Mouse (Mus musculus) kidney, adult 2 months (tissue): ENCODE results near the gene Traf3ip1. TPM values are rescaled to one million over a fixed set of nuclear protein-coding genes. Genes with fewer than 3 reads are reported as not detected.

Source experiments
- DNase-seq: peaks from one replicate; pipeline ENCODE4 v3.0.0; 2021
- H3K27ac ChIP-seq: fragments of 200-500 bp; 2 replicates; pipeline ENCODE4 v1.5.1; 2012; ENCODE audit warnings: low read depth, low read length, control low read depth, inconsistent platforms; ENCODE audit not compliant: insufficient read depth
- H3K27me3 ChIP-seq: fragments of 200-500 bp; replicated peaks from 2 replicates; pipeline ENCODE4 v1.6.1; 2012; ENCODE audit warnings: mild to moderate bottlenecking, moderate library complexity, low read length, inconsistent platforms; ENCODE audit not compliant: control insufficient read depth, insufficient read depth
- H3K36me3 ChIP-seq: fragments of 200-500 bp; 2 replicates; pipeline ENCODE4 v1.6.1; 2012; ENCODE audit warnings: mild to moderate bottlenecking, moderate library complexity, low read length, inconsistent platforms; ENCODE audit not compliant: control insufficient read depth, insufficient read depth
- H3K4me1 ChIP-seq: fragments of 200-500 bp; 2 replicates; pipeline ENCODE4 v1.6.1; 2011; ENCODE audit warnings: low read length; ENCODE audit not compliant: control insufficient read depth, insufficient read depth
- H3K4me3 ChIP-seq: fragments of 200-500 bp; 2 replicates; pipeline ENCODE4 v1.5.1; 2011; ENCODE audit warnings: mild to moderate bottlenecking, low read depth, low read length, control low read depth; ENCODE audit not compliant: insufficient read depth
- CTCF ChIP-seq: fragments of 200-500 bp; conservative IDR thresholded peaks from 2 replicates; pipeline ENCODE4 v1.5.1; 2011; ENCODE audit warnings: low read depth, mild to moderate bottlenecking, control low read depth, low read length, moderate library complexity, mixed read lengths; ENCODE audit not compliant: insufficient read depth, insufficient read length
- POLR2A ChIP-seq: fragments of 200-500 bp; IDR thresholded peaks from one replicate; pipeline ENCODE4 v1.6.1; 2011; ENCODE audit warnings: low read depth, low read length, control low read depth
- WGBS: fragments of 180-500 bp; shearing (Covaris S2); methylation state at CpG from one replicate; pipeline ENCODE4 v1.1.7; 2018; 5-methylcytosine and 5-hydroxymethylcytosine counted together
- polyA plus RNA-seq: library from polyadenylated mRNA; depleted of rRNA; stranded (reverse); fragments of >200 nt; gene quantifications from 2 replicates; pipeline ENCODE4 v1.2.3, GENCODE M21; 2012; rRNA removed

Traf3ip1 gene
- polyA plus RNA-seq, result 9.8 and 11.2 TPM in 2 replicates

GRCm38 (mm10) chr1:91494457-91495140 is at the start of gene Traf3ip1:
Gene Traf3ip1 (plus strand): TSS chr1:91494647.
- Histone ChIP-seq H3K4me3 (peak within 1 kb of the TSS; percentile 68), H3K27ac (no peak within 1 kb of the TSS), H3K36me3 (no peaks in the 10 kb centered on the region), H3K4me1 (peaks cover 9% of the 10 kb centered on the region; the same call in 1 of the 2 replicates), H3K27me3 (no peaks in the 10 kb centered on the region)
- under 1% methylated on average over 79 of the region's 79 CpGs for WGBS
- DNase-seq, result peak; percentile 97
- TF ChIP-seq CTCF, result no peak
- peak; percentile 3 for TF ChIP-seq POLR2A

DNA sequence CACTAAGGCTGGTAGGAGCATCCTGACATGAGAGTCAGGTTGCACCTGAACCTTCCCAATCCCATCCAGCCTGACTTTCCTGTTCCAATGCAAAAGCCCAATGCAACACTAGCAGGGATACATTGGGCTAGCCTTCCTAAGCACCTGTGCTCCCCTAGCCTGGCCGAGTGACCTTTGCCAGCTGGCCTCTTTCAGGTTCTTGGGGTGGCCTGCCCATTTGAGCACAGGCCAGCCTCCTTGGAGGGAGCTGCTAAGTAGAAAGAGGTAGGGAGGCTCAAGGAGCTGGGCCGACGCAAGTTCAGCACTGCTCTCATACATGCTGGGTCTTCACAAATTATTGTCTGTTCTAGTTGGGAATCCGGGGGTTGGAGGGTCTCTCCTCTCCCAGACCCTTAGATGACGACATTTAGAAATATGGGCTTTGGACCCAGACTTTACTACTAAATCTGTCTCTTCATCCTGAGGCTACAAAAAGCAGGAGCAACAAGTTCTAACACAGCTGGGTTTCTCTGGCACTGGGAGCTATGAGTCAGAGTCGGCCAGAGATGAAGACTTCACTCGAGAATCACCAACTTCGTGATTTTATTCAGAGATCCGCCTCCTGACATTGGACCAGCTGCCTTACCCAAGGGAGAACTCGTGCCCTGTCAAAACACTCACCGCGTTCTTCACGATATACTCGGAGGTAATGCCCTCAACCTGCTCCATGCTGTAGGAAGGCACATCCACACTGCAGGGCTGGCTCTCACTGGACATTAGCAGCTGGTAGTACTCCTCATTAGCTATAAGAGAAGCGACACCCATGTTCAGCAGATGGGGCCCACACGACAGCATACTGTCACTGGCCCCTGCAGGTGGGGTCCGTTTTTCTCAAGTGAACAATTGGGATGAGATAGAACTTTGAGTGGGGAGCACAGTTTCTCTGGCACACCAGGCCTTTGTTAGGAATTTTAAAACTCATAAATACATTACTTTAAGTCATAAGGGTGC is 49.3 kb upstream of the Traf3ip1 start:
- TF ChIP-seq CTCF (no peak), POLR2A (no peak)
- Histone ChIP-seq H3K4me3 (no peak overlapping the region), H3K27me3 (no peaks in the 10 kb centered on the region), H3K27ac (peak overlapping the region; percentile 62), H3K36me3 (0 out of 2 replicates have a peak, but pooled peaks cover 1% of the 10 kb centered on the region), H3K4me1 (peaks cover 42% of the 10 kb centered on the region)
- no peak for DNase-seq
- 77% methylated on average over 17 of the region's 17 CpGs for WGBS

- WGBS, result 12% methylated on average over 8 of the region's 8 CpGs
- TF ChIP-seq CTCF (0 out of 2 replicates have a peak, but pooled peaks have one; percentile 9), POLR2A (no peak)
- H3K27me3 ChIP-seq, result no peaks in the 10 kb centered on the region
- H3K27ac ChIP-seq, result peak overlapping the region; percentile 80
- peaks cover 37% of the 10 kb centered on the region for H3K4me1 ChIP-seq
- peak; percentile 98 for DNase-seq
- H3K4me3 ChIP-seq, result no peak overlapping the region
- 0 out of 2 replicates have a peak, but pooled peaks cover 1% of the 10 kb centered on the region for H3K36me3 ChIP-seq
These were observed 48.4 kb upstream of the Traf3ip1 start for GRCm38 (mm10) chr1:91446060-91446459.

DNA sequence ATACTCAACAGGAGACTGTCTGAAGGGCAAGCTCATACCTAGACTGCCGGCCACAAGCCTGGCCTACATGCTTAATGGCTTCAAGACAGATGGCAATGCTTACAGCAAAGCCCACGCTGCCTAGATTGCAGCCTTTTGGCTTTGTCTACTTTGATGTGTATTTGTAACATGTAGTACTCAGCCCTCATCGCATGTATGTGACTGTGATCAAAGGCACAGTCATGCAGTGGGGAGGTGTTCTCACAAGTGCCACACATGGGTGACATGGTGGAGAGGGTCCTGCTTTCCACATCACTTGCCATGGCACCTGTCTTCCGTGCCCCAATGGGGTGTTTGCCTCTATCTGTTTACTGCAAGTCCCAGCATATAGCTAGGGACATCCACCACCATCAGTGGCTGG is 47.9 kb upstream of the Traf3ip1 start:
- Histone ChIP-seq H3K27me3 (no peaks in the 10 kb centered on the region), H3K36me3 (0 out of 2 replicates have a peak, but pooled peaks cover 1% of the 10 kb centered on the region), H3K27ac (peak overlapping the region; percentile 80), H3K4me1 (peaks cover 40% of the 10 kb centered on the region), H3K4me3 (no peak overlapping the region)
- DNase-seq, result no peak
- TF ChIP-seq POLR2A, result no peak
- no peak for TF ChIP-seq CTCF
- WGBS, result 71% methylated on average over 4 of the region's 4 CpGs

GRCm38 (mm10) chr1:91448688-91449087 is 45.8 kb upstream of the Traf3ip1 start:
- Histone ChIP-seq H3K4me3 (no peak overlapping the region), H3K27ac (0 out of 2 replicates have a peak overlapping the region, but pooled peaks have one; percentile 18), H3K27me3 (no peaks in the 10 kb centered on the region), H3K4me1 (peaks cover 51% of the 10 kb centered on the region), H3K36me3 (0 out of 2 replicates have a peak, but pooled peaks cover 1% of the 10 kb centered on the region)
- TF ChIP-seq CTCF (no peak), POLR2A (no peak)
- no peak for DNase-seq
- WGBS, result 62% methylated on average over 10 of the region's 10 CpGs

GRCm38 (mm10) chr1:91450851-91451250 is 43.6 kb upstream of the Traf3ip1 start:
- WGBS, result 82% methylated on average over 5 of the region's 5 CpGs
- Histone ChIP-seq H3K27ac (no peak overlapping the region), H3K4me1 (peaks cover 58% of the 10 kb centered on the region)

More at GRCm38 (mm10) chr1:91450851-91451250, 43.6 kb upstream of the Traf3ip1 start:
- 0 out of 2 replicates have a peak, but pooled peaks cover 1% of the 10 kb centered on the region for H3K36me3 ChIP-seq
- H3K27me3 ChIP-seq, result no peaks in the 10 kb centered on the region
- H3K4me3 ChIP-seq, result no peak overlapping the region
- no peak for TF ChIP-seq POLR2A
- TF ChIP-seq CTCF, result no peak
- no peak for DNase-seq
